In genomic region chr7:16848579-16848978, GRCm38 (mm10) we compare ENCODE assay signal across 8 mouse cellular contexts. TPM values are rescaled to one million over a fixed set of nuclear protein-coding genes. Genes with fewer than 3 reads are reported as not detected.
DNase-seq lines count a peak whose midpoint lies in the region.

No protein-coding gene starts in this region.

- intact Hi-C loops in heart, postnatal 36 days (cut with DNase I), result loop anchor here (10.0 kb wide), 1 partner anchor 894 kb away; no protein-coding TSS in a partner anchor

- peak; percentile 69 to 79 for DNase-seq in left cerebral cortex, adult 18-20 months (ENCODE audit: low spot score in 2 of 2)
- DNase-seq in left cerebral cortex, adult 11 months (ENCODE audit: low spot score), result no peak
- peak; percentile 73 for DNase-seq in R1 (ENCODE audit: low read depth, low spot score)
- DNase-seq in cerebellum, postnatal 25 days, result peak; percentile 85 to 88
- DNase-seq in heart, postnatal 36 days, result peak; percentile 48 to 68
- peak; percentile 52 to 53 for DNase-seq in lung, adult 18-20 months
- DNase-seq in right cerebral cortex, postnatal 4 days, result peak; percentile 77
- DNase-seq in yolk sac, embryonic 10.5 days (ENCODE audit: low spot score), result no peak

RNA-seq across cellular contexts. Expression of gene Prkd2, which starts 5.9 kb away (rescaled TPM):
- total RNA-seq in left cerebral cortex, adult 18-20 months (2021), result 1 to 10 TPM; 5.6 to 7.8 TPM
- 10 to 100 TPM; 17.8 to 19.3 TPM for total RNA-seq in heart, postnatal 36 days (2021)

RNA-seq across cellular contexts. Expression of gene Dact3, which starts 26.5 kb away (rescaled TPM):
- 100 to 1,000 TPM; 186 to 201 TPM for total RNA-seq in left cerebral cortex, adult 18-20 months (2021)
- total RNA-seq in heart, postnatal 36 days (2021), result 10 to 100 TPM; 11.2 to 11.7 TPM

RNA-seq across cellular contexts. Expression of gene Fkrp, which starts 32.0 kb away (rescaled TPM):
- 10 to 100 TPM; 51.3 to 56.2 TPM for total RNA-seq in left cerebral cortex, adult 18-20 months (2021)
- 10 to 100 TPM; 47.2 to 49.1 TPM for total RNA-seq in heart, postnatal 36 days (2021)

RNA-seq across cellular contexts. Expression of gene Strn4, which starts 32.9 kb away (rescaled TPM):
- total RNA-seq in left cerebral cortex, adult 18-20 months (2021), result 100 to 1,000 TPM; 258 to 281 TPM
- 10 to 100 TPM; 54.1 to 61.3 TPM for total RNA-seq in heart, postnatal 36 days (2021)

RNA-seq across cellular contexts. Expression of gene Gng8, which starts 43.0 kb away (rescaled TPM):
- 1 to 10 TPM; 2.9 to 3.4 TPM for total RNA-seq in left cerebral cortex, adult 18-20 months (2021)
- 1 to 10 TPM in 1 of 2 experiments, under 1 TPM in 1; 0.54 to 1.3 TPM for total RNA-seq in heart, postnatal 36 days (2021)

Comparison
In these comparisons a context has a peak if more than half of its experiments do, and no peak if none do; other contexts are left out.
1. DNase-seq: peak in left cerebral cortex, adult 18-20 months (2 of 2), R1 (single experiment), cerebellum, postnatal 25 days (2 of 2), heart, postnatal 36 days (2 of 2), lung, adult 18-20 months (2 of 2) and right cerebral cortex, postnatal 4 days (single experiment); none in left cerebral cortex, adult 11 months (single experiment) and yolk sac, embryonic 10.5 days (single experiment).
2. RNA of gene Dact3, which starts 26.5 kb away (total RNA-seq): 186 to 201 TPM in left cerebral cortex, adult 18-20 months; 11.2 to 11.7 TPM in heart, postnatal 36 days; every median in the first group is over 10 times any median in the second.